Mouse (Mus musculus): ENCODE measurements around the gene Olfr1368.

Olfr1368 gene

DNA sequence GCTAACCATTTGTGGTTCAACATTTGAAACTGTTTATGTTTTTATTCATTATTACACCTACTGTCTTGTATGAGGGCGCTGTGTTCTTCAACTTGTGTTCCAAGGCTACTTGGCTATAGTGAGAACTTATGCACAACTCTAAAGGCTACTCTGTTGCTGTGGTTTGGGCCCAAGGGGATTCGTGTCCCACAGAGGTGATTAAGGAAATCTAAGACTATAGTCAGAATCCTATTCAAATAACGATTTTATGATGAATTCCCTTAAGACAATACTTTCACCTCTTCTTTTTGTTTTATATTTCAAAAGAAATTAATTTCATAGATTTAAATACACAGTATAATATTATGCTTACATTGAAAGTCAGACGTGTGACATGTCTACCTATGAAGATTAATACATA lies at the start of gene Olfr1368:
Gene Olfr1368, minus strand, starts transcription at position 101 of the 400 bp plus-strand sequence.
- DNase-seq (ENCODE audit: low spot score in 2 of 2), result no peak

- DNase-seq (ENCODE audit: low spot score in 2 of 2), result no peak
Observed at GRCm38 (mm10) chr13:21185521-21185920, 39.9 kb upstream of the Olfr1368 start.

GRCm38 (mm10) chr13:21183661-21184060 lies 38.0 kb upstream of the Olfr1368 start:
- DNase-seq (ENCODE audit: low spot score in 2 of 2), result no peak

GRCm38 (mm10) chr13:21183066-21183465 lies 37.4 kb upstream of the Olfr1368 start:
- DNase-seq (ENCODE audit: low spot score in 2 of 2), result no peak

GRCm38 (mm10) chr13:21181996-21182395 lies 36.3 kb upstream of the Olfr1368 start:
- DNase-seq (ENCODE audit: low spot score in 2 of 2), result no peak

- peak; percentile 65 to 85 for DNase-seq (ENCODE audit: low spot score in 2 of 2)
Observed at GRCm38 (mm10) chr13:21180551-21181530, 35.2 kb upstream of the Olfr1368 start.

DNA sequence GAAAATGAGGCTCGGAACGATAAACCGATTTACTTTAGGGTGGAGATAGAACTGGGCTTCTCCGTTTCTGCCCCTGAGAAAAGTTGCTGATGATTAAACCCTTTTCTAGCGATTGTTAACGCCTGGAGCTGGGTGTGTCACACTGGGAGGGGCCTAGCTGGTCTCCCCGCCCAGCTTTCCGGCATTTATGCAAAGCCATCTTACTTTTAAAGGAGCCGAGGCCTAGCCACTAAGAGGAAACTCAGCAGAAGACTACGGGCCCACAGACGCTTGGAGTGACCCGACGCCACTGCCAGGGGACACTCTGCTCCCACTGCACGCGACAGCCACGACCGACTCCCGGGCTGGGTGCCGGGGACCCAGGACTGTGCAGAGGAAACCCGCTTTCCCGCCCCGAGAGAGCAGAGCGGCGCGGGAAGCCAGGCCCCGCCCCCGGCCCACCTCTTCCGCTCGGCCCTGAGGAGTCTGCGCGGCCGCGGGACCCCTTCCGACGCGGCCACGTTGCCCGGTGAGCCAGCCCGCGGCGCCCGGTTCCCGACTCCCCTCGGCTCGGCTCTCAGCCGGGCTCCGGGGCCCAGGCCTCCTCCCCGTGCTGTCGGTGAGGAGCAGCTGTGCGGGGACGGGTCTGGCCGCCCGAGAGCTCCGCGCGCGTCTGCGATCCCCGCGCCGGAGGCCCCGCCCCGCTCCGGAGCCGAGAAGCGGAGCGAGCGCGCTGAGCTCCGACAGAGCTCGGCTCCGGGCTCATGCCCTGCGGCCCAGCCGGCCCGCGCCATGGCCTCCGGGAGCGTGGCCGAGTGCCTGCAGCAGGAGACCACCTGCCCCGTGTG lies 34.3 kb upstream of the Olfr1368 start:
- peak; percentile 86 to 89 for DNase-seq (ENCODE audit: low spot score in 2 of 2)

GRCm38 (mm10) chr13:21179367-21179723 lies 33.7 kb upstream of the Olfr1368 start, which contains the start of gene Trim27:
Gene Trim27 (plus strand): TSS chr13:21179445.
- peak; percentile 63 to 78 for DNase-seq (ENCODE audit: low spot score in 2 of 2)

DNA sequence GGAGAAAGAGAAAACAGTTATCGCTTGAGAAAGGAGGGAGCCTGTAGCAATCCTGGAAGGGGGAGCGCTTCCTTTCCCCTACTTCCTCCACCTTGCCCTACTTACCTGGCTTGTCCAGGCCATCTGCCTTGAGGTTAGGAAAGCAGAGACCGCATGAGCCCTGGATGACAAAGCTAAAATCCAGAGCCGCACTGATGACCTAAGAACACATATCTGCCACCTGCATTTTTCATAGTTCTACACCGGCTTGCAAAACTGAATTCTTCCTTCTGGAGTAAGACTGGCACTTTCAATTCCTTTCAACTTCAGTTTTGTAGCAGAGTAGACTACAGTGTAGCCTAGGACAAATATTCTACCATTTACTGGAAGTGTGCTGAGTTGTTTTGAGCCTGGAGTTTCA lies 32.7 kb upstream of the Olfr1368 start:
- DNase-seq (ENCODE audit: low spot score in 2 of 2), result no peak

GRCm38 (mm10) chr13:21177657-21178056 lies 32.0 kb upstream of the Olfr1368 start:
- DNase-seq (ENCODE audit: low spot score in 2 of 2), result no peak

- no peak for DNase-seq (ENCODE audit: low spot score in 2 of 2)
Observed at GRCm38 (mm10) chr13:21176733-21177132, 31.1 kb upstream of the Olfr1368 start.

- peak in 1 of 2 experiments; percentile 40 for DNase-seq (ENCODE audit: low spot score in 2 of 2)
Observed at GRCm38 (mm10) chr13:21173072-21173471, 27.4 kb upstream of the Olfr1368 start.

DNA sequence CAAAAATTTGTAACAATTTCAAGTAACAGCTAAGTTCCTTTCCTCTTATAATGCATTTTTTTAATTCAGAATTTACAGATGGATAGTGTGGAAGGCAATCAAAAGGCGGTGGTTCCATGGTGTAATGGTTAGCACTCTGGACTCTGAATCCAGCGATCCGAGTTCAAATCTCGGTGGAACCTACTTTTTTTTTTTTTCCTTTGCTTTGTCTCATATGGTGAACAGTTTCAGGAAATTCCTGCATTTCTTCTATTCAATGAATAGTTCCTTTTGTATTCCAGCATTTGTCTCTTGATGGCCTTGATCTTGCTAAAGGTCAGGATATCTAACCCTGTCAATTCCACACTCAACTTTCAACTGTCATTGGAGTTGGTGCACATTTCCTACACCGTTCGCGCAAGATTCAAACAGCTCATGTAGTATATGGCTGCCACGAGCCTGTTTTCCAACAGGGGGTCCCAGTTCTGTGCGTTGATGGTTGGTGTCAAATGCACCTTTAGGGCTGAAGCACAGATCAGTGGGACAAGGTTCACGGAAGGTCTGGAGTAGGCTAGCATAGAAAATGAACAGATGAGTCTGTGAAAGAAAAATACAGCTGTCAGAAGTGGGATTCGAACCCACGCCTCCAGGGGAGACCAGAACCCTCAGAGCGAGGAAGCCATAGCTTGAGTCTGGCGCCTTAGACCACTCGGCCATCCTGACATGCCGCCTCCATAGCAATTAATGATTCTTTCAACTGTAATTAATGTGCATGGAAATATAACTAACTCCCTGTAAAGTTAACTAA lies 26.8 kb upstream of the Olfr1368 start:
- peak; percentile 66 to 81 for DNase-seq (ENCODE audit: low spot score in 2 of 2)

DNA sequence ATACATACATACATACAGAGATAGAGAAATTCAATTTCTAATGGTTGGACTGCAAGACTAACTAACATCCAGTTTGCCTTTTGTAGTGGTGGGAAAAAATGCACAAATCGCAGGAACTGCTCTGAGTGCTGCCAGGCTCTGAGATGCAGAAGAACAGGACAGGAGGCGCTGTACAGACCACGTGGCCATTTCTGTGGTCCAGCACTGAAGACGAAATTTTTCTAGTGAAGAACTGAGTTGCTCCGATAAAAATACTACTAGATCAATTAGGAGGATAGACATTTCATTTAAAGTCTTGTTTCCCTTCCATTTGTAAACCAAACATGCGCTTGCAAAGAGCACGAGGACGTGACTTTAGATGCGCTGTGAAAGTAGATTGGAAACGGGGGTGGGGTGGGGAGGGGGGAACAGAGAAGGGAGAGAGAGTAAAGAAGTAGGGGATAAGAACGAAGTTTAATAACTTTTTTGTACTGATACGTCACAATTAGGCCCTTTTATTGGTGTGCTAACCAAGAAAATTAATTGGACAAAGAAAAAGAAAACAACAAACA lies 26.0 kb upstream of the Olfr1368 start:
- no peak for DNase-seq (ENCODE audit: low spot score in 2 of 2)

DNA sequence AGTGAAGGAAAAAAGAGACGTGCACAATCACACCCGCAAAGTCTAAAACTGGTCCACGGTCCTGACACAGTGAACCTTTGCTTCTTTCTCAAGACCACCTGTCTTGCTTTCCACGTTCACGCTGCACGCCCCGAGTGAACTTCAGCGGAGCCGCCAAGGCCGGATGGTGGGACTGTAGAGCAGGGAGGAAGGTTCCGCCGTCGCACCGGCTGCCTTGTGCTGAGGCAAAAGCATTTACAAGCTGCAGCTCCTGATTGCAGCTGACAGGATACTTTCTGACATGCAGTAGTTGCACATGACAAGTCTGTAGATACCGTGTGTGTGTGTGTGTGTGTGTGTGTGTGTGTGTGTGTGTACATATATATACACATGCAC lies 25.5 kb upstream of the Olfr1368 start:
- DNase-seq (ENCODE audit: low spot score in 2 of 2), result no peak

- no peak for DNase-seq (ENCODE audit: low spot score in 2 of 2)
Observed at GRCm38 (mm10) chr13:21170431-21171155, 24.9 kb upstream of the Olfr1368 start.

DNA sequence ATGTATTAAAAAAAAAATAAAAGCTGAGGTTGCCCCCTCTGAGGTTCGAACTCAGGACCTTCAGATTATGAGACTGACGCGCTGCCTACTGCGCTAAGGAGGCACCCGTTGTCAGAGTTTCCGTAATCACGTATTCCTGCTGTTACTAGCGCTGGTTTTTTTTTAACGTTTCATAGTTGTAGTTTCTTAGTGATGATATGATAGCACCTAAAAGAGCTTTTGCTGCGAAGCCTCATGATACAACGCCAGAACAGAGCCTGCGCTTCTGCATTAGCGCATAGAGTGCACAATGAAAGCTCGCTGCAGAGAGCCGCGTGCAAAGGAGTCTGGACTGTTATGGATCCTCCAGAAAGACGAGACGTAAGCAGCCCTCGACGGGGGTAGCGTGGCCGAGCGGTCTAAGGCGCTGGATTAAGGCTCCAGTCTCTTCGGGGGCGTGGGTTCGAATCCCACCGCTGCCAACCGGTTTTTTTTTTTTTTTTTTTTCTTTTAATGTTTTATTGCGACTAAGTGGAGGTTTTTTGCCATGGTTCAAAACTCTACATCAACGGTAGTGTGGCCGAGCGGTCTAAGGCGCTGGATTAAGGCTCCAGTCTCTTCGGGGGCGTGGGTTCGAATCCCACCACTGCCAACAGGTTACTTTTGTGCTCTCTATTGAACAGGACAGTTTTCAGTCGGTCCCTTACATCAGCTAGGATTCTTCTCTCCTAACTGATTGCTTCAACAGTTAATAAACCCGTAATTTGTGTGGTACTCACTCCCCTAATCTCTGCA lies 24.2 kb upstream of the Olfr1368 start:
- peak; percentile 82 to 90 for DNase-seq (ENCODE audit: low spot score in 2 of 2)

DNA sequence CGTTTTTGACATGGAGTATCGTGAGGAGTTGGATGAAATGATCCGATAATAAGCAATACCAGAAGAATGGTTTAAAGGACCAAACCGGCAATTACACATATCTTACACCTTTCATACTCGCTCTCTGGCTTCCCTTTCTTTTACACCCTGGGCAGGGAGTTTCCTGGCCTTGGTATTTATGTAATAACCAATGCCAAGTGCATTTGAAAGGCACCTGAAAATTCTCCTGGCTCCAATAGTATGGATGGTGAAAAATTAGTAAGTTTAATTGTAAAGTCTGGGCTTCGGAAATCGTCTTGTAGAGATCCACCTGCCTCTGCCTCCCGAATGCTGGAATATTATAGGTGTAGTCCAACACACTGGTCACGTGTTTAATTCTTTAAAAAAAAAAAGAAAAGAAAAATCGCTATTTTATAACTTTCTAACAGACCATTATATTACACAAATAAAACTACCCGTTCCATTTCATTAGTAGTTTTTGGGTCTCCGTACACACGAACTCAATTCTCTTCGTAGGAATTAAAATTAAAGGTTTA lies 23.5 kb upstream of the Olfr1368 start:
- DNase-seq (ENCODE audit: low spot score in 2 of 2), result no peak

- DNase-seq (ENCODE audit: low spot score in 2 of 2), result peak; percentile 37 to 71
Observed at GRCm38 (mm10) chr13:21168371-21169011, 22.8 kb upstream of the Olfr1368 start.

Data from spleen, postnatal 4 days (tissue).